Mouse (Mus musculus) lung, adult 10 weeks (tissue): ENCODE measurements around the gene Psmf1. TPM values are rescaled to one million over a fixed set of nuclear protein-coding genes. Genes with fewer than 3 reads are reported as not detected.

ENCODE experiments used
- polyA plus RNA-seq: library from polyadenylated mRNA; stranded (reverse); fragments of 350-450 nt; fragmentation: Illumina TruSeq; extraction: RNeasy Lipid Tissue Mini Kit (QIAGEN cat#74804); gene quantifications from one replicate; pipeline ENCODE4 v1.2.3, GENCODE M21; 2014; ENCODE audit warnings: low read depth, low replicate concordance; ENCODE audit not compliant: insufficient read depth

Gene Psmf1
- 16.5 TPM for polyA plus RNA-seq

GRCm38 (mm10) chr2:151743845-151744244, at the start of gene Psmf1:
Gene Psmf1 (minus strand): TSS chr2:151744186.

GRCm38 (mm10) chr2:151701231-151702145, 42.5 kb downstream of the Psmf1 start, which contains the start of gene Tmem74b:
Gene Tmem74b (plus strand): TSS chr2:151702008.

GRCm38 (mm10) chr2:151668433-151668832, 75.6 kb downstream of the Psmf1 start, which contains the start of gene Rad21l:
Gene Rad21l (minus strand): TSS chr2:151668533.

Other genes starting within 250 kb of the Psmf1 start
- 370 TPM for gene Fkbp1a, start 201.7 kb downstream of the Psmf1 start, polyA plus RNA-seq
- gene Sdcbp2, start 171.6 kb downstream of the Psmf1 start, polyA plus RNA-seq, result 3.7 TPM
- gene Snph, start 111.6 kb downstream of the Psmf1 start, polyA plus RNA-seq, result 0.23 TPM
- gene Rad21l, start 75.7 kb downstream of the Psmf1 start, polyA plus RNA-seq, result not detected
- gene Tmem74b, start 42.2 kb downstream of the Psmf1 start, polyA plus RNA-seq, result not detected
- 0.46 TPM for gene Rspo4, start 98.7 kb upstream of the Psmf1 start, polyA plus RNA-seq
- 0.66 TPM for gene Angpt4, start 167.0 kb upstream of the Psmf1 start, polyA plus RNA-seq
- gene Fam110a, start 236.0 kb upstream of the Psmf1 start, polyA plus RNA-seq, result 24.8 TPM